ENCODE assay signal across 30 mouse cellular contexts in the genomic region with DNA sequence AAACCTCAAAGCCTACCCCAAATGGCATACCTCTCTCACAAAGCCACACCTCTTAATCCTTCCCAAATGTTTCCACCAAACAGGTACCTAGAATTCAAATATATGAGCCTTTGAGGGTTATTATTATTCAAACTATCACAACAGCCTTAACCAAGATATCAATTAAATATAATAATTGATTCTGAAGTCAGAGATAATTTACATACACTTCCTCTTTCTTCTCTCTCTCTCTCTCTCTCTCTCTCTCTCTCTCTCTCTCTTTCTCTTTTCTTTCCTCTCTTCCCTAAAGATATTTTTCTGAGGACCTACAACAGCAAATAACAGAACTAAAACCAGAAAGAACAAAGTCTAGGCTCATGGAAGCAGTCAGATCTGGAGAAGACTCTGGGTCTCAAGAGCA.
"Had no signal": no experiment of that assay in that cellular context is flagged by ENCODE, and none has a peak within 500 bp of the region (broad histone marks: within the 10 kb centered on the region; RNA-seq: fewer than 3 reads in every experiment).

No protein-coding gene starts in this region.

- DNase-seq: heart, postnatal 10 days; heart, postnatal 14 days; heart, postnatal 36 days; heart, postnatal 4 days; kidney, adult 11 months; kidney, adult 18-20 months; kidney, adult 2 months; kidney, adult 8-10 months; kidney, adult 9 months; kidney, postnatal 10 days; kidney, postnatal 14 days; kidney, postnatal 25 days; kidney, postnatal 36 days; kidney, postnatal 4 days; layer of hippocampus, adult 9-11 months; layer of hippocampus, postnatal 36 days had no signal

- H3K9me3 ChIP-seq: heart, embryonic 10.5 days; heart, embryonic 12.5 days; heart, embryonic 13.5 days; heart, embryonic 15.5 days; hindbrain, embryonic 10.5 days; hindbrain, embryonic 12.5 days; hindbrain, embryonic 13.5 days; hindbrain, embryonic 15.5 days; intestine, embryonic 15.5 days; kidney, embryonic 15.5 days had no signal

- H3K4me3 ChIP-seq: heart, embryonic 10.5 days; heart, embryonic 12.5 days; heart, embryonic 13.5 days; heart, embryonic 15.5 days; hindbrain, embryonic 10.5 days; hindbrain, embryonic 12.5 days; hindbrain, embryonic 13.5 days; hindbrain, embryonic 15.5 days; intestine, embryonic 15.5 days; kidney, embryonic 15.5 days; layer of hippocampus, adult 2 months had no signal

- H3K27me3 ChIP-seq: heart, embryonic 12.5 days; heart, embryonic 13.5 days; heart, embryonic 15.5 days; hindbrain, embryonic 12.5 days; hindbrain, embryonic 13.5 days; hindbrain, embryonic 15.5 days; intestine, embryonic 15.5 days had no signal

- H3K36me3 ChIP-seq: heart, embryonic 10.5 days; heart, embryonic 12.5 days; heart, embryonic 13.5 days; heart, embryonic 15.5 days; hindbrain, embryonic 10.5 days; hindbrain, embryonic 12.5 days; hindbrain, embryonic 13.5 days; hindbrain, embryonic 15.5 days; intestine, embryonic 15.5 days; kidney, embryonic 15.5 days had no signal

- H3K27ac ChIP-seq: heart, embryonic 10.5 days; heart, embryonic 13.5 days; heart, embryonic 15.5 days; hindbrain, embryonic 10.5 days; hindbrain, embryonic 12.5 days; hindbrain, embryonic 13.5 days; hindbrain, embryonic 14.5 days; hindbrain, embryonic 15.5 days; hindbrain, postnatal 0 days; intestine, embryonic 15.5 days; kidney, embryonic 15.5 days; kidney, postnatal 0 days; layer of hippocampus, adult 2 months had no signal

- H3K4me1 ChIP-seq: hindbrain, embryonic 13.5 days; hindbrain, embryonic 15.5 days had no signal

- H3K9ac ChIP-seq: heart, embryonic 12.5 days; heart, embryonic 13.5 days; heart, embryonic 15.5 days; hindbrain, embryonic 12.5 days; hindbrain, embryonic 13.5 days; hindbrain, embryonic 14.5 days; hindbrain, embryonic 15.5 days; intestine, embryonic 15.5 days; kidney, embryonic 15.5 days had no signal
